Mouse (Mus musculus): ENCODE measurements at regions not wholly inside any gene's neighbourhood (a gene's known extent, or its start where the extent isn't known, plus 50 kb on each side); places are given as distances from the start of the nearest gene placed in this dataset.

DNA sequence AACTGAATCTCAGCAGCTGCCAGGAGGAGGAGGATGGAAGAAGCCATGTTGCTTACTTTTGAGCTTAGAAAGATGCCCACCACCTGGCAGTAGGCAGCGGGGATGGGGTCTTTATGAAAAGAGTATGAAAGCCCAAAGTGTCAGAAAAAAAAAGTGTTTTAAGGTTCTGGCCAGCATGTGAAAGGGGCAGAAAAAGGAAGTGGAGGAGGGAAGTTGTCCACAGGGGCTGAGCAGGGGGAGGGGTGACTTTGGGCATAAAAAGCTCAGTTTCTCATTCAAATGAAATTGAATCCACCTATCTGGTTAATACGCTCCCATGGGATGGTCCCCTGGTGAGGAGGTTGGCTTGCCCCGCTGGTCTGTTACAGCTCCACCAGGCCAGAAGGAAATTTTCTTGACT is 50.4 kb upstream of the L3mbtl4 start:
- DNase-seq = no peak

Data from adrenal gland, postnatal 10 days (tissue).